In genomic region chr9:29412181-29412771, GRCm38 (mm10) we compare ENCODE assay signal across 8 mouse cellular contexts.
DNase-seq lines count a peak whose midpoint lies in the region; ATAC-seq and TF ChIP-seq lines count a peak whose summit lies in the region.

No protein-coding gene starts in this region.

- TF ChIP-seq CTCF in kidney, adult 2 months (conservative IDR thresholded peaks at IDR 0.05; ENCODE audit: insufficient read depth, insufficient read length, low read depth, low read length) = no peak

- H3K4me3 ChIP-seq in kidney, adult 2 months (ENCODE audit: insufficient read depth, low read depth, low read length) = peak overlapping the region; percentile 27; the same call in 1 of the 2 replicates
- H3K4me3 ChIP-seq in hindbrain, embryonic 13.5 days = peak overlapping the region; percentile 62
- peak overlapping the region; percentile 65 for H3K4me3 ChIP-seq in limb, embryonic 10.5 days
- peak overlapping the region; percentile 64 for H3K4me3 ChIP-seq in neural tube, embryonic 13.5 days

- peak overlapping the region; percentile 81 for H3K9ac ChIP-seq in hindbrain, embryonic 13.5 days
- peak overlapping the region; percentile 80 for H3K9ac ChIP-seq in neural tube, embryonic 13.5 days

- H3K9me3 ChIP-seq in hindbrain, embryonic 13.5 days = no peaks in the 10 kb centered on the region
- no peaks in the 10 kb centered on the region for H3K9me3 ChIP-seq in limb, embryonic 10.5 days (replicated peaks)
- no peaks in the 10 kb centered on the region for H3K9me3 ChIP-seq in neural tube, embryonic 13.5 days

- no peak for DNase-seq in kidney, adult 2 months
- no peak for DNase-seq in kidney, adult 18-20 months
- peak; percentile 81 for DNase-seq in cerebellum, adult 9-11 months
- DNase-seq in frontal cortex, postnatal 10 days (ENCODE audit: low spot score in 2 of 2) = peak; percentile 44 to 67
- DNase-seq in limb, embryonic 10.5 days (ENCODE audit: low spot score) = peak; percentile 79
- no peak for DNase-seq in natural killer cell, adult 2 months (ENCODE audit: low spot score in 2 of 2)

- TF ChIP-seq POLR2A in kidney, adult 2 months (IDR thresholded peaks at IDR 0.05; ENCODE audit: low read depth, low read length) = no peak

- H3K27me3 ChIP-seq in kidney, adult 2 months (replicated peaks; ENCODE audit: control insufficient read depth, insufficient read depth, low read length) = peaks cover 2% of the 10 kb centered on the region; the same call in 1 of the 2 replicates
- H3K27me3 ChIP-seq in hindbrain, embryonic 13.5 days = peaks cover 23% of the 10 kb centered on the region
- H3K27me3 ChIP-seq in limb, embryonic 10.5 days (ENCODE audit: low read depth, poor library complexity, severe bottlenecking) = peaks cover 75% of the 10 kb centered on the region
- H3K27me3 ChIP-seq in neural tube, embryonic 13.5 days = peaks cover 18% of the 10 kb centered on the region

- ATAC-seq in hindbrain, embryonic 13.5 days (ENCODE audit: low FRiP score) = peak; percentile 81
- ATAC-seq in neural tube, embryonic 13.5 days (ENCODE audit: low read depth) = peak; percentile 80

- 0 out of 2 replicates have a peak, but pooled peaks cover 2% of the 10 kb centered on the region for H3K4me1 ChIP-seq in kidney, adult 2 months (ENCODE audit: control insufficient read depth, insufficient read depth, low read length)
- H3K4me1 ChIP-seq in hindbrain, embryonic 13.5 days (replicated peaks) = peaks cover 43% of the 10 kb centered on the region
- H3K4me1 ChIP-seq in limb, embryonic 10.5 days = peaks cover 24% of the 10 kb centered on the region
- H3K4me1 ChIP-seq in neural tube, embryonic 13.5 days (replicated peaks) = peaks cover 53% of the 10 kb centered on the region

- no peak overlapping the region for H3K27ac ChIP-seq in kidney, adult 2 months (ENCODE audit: insufficient read depth, low read depth, low read length)
- H3K27ac ChIP-seq in hindbrain, embryonic 13.5 days = peak overlapping the region; percentile 93
- H3K27ac ChIP-seq in limb, embryonic 10.5 days = peak overlapping the region; percentile 83
- H3K27ac ChIP-seq in neural tube, embryonic 13.5 days (replicated peaks) = peak overlapping the region; percentile 91

- H3K36me3 ChIP-seq in kidney, adult 2 months (ENCODE audit: control insufficient read depth, insufficient read depth, low read length) = no peaks in the 10 kb centered on the region
- H3K36me3 ChIP-seq in hindbrain, embryonic 13.5 days = no peaks in the 10 kb centered on the region
- no peaks in the 10 kb centered on the region for H3K36me3 ChIP-seq in limb, embryonic 10.5 days
- H3K36me3 ChIP-seq in neural tube, embryonic 13.5 days = no peaks in the 10 kb centered on the region

- peak overlapping the region; percentile 88 for H3K4me2 ChIP-seq in hindbrain, embryonic 13.5 days
- peak overlapping the region; percentile 90 for H3K4me2 ChIP-seq in neural tube, embryonic 13.5 days

- WGBS in kidney, adult 2 months = 1% methylated on average over 61 of the region's 61 CpGs
- WGBS in hindbrain, embryonic 13.5 days = 0% methylated on average over 55 of the region's 61 CpGs
- WGBS in limb, embryonic 10.5 days = under 1% methylated on average over 61 of the region's 61 CpGs
- WGBS in neural tube, embryonic 13.5 days = under 1% methylated on average over 60 of the region's 61 CpGs

Comparison
In these comparisons a context has a peak if more than half of its experiments do, and no peak if none do; other contexts are left out.
1. DNase-seq: peak in cerebellum, adult 9-11 months (single experiment), frontal cortex, postnatal 10 days (2 of 2) and limb, embryonic 10.5 days (single experiment); none in kidney, adult 2 months (single experiment), kidney, adult 18-20 months (single experiment) and natural killer cell, adult 2 months (0 of 2).
2. Peak in every context shown above with its lines, with median percentiles within 50 percentile points of each other: H3K4me3 ChIP-seq.